Mouse (Mus musculus) thymus, adult 2 months (tissue): Measurements from ENCODE around the gene Gsdme.

ENCODE experiments used
- CTCF ChIP-seq: fragments of 200-500 bp; IDR thresholded peaks from 2 replicates; pipeline ENCODE4 v1.5.1; 2012; ENCODE audit warnings: mild to moderate bottlenecking, control low read depth, low read length, moderate library complexity, borderline replicate concordance; ENCODE audit not compliant: control insufficient read depth, poor library complexity, insufficient read depth; ENCODE audit errors: extremely low read depth
- POLR2A ChIP-seq: fragments of 200-500 bp; IDR thresholded peaks from 2 replicates; pipeline ENCODE4 v1.6.1; 2012; ENCODE audit warnings: mild to moderate bottlenecking, low read length, control low read depth, moderate library complexity; ENCODE audit not compliant: control insufficient read depth, poor library complexity, insufficient read depth; ENCODE audit errors: extremely low read depth

- TF ChIP-seq CTCF: no peak
- no peak for TF ChIP-seq POLR2A
These were observed 23.8 kb downstream of the Gsdme start for GRCm38 (mm10) chr6:50239902-50240301.
